Mouse (Mus musculus) lung, embryonic 14.5 days (tissue): ENCODE results near the gene Gm14548. TPM values are rescaled to one million over a fixed set of nuclear protein-coding genes. Genes with fewer than 3 reads are reported as not detected.

ENCODE experiments used
- polyA plus RNA-seq: library from polyadenylated mRNA; unstranded; fragments of >200 nt; fragmentation: Nextera tagmentation; extraction: Ambion mirVana; gene quantifications from 2 replicates; pipeline ENCODE4 v1.2.1, GENCODE M21; 2014

Gene Gm14548
- polyA plus RNA-seq, 1 experiment from 2014 or later: 0.41 TPM

Other genes with a start within 250 kb of the Gm14548 start
- 12.0 and 12.5 TPM in 2 replicates for gene Leng1, start 232.3 kb downstream of the Gm14548 start, polyA plus RNA-seq
- 16.1 and 17.3 TPM in 2 replicates for gene Tmc4, start 220.6 kb downstream of the Gm14548 start, polyA plus RNA-seq
- gene Tsen34, start 205.3 kb downstream of the Gm14548 start, polyA plus RNA-seq: 277 and 290 TPM in 2 replicates
- gene Mboat7, start 204.6 kb downstream of the Gm14548 start, polyA plus RNA-seq: 38.0 and 44.2 TPM in 2 replicates
- gene Rps9, start 194.1 kb downstream of the Gm14548 start, polyA plus RNA-seq: 1,609 and 1,625 TPM in 2 replicates
- 0.91 and 1.2 TPM in 2 replicates for gene Pirb, start 177.7 kb downstream of the Gm14548 start, polyA plus RNA-seq
- gene Gm15448, start 72.4 kb downstream of the Gm14548 start, polyA plus RNA-seq: not detected in 2 replicates
- gene Pira2, start 53.1 kb downstream of the Gm14548 start, polyA plus RNA-seq: 0.50 and 0.58 TPM in 2 replicates
- 0.18 and 0.26 TPM in 2 replicates for gene Lilra6, start 17.4 kb upstream of the Gm14548 start, polyA plus RNA-seq
- gene Lair1, start 165.1 kb upstream of the Gm14548 start, polyA plus RNA-seq: 0.16 and 0.93 TPM in 2 replicates
- 2.1 and 2.6 TPM in 2 replicates for gene Ttyh1, start 221.3 kb upstream of the Gm14548 start, polyA plus RNA-seq
- 44.6 and 51.2 TPM in 2 replicates for gene Leng8, start 238.9 kb upstream of the Gm14548 start, polyA plus RNA-seq